Mouse (Mus musculus) heart, postnatal 0 days (tissue): ENCODE results near the gene Aph1b.

Source experiments
- CTCF ChIP-seq: IDR thresholded peaks from 2 replicates; pipeline ENCODE4 v1.5.1; 2016; ENCODE audit warnings: antibody characterized with exemption, control low read depth, low read depth
- EP300 ChIP-seq: IDR thresholded peaks from 2 replicates; pipeline ENCODE4 v1.6.1; 2016; ENCODE audit warnings: antibody characterized with exemption, low read depth

DNA sequence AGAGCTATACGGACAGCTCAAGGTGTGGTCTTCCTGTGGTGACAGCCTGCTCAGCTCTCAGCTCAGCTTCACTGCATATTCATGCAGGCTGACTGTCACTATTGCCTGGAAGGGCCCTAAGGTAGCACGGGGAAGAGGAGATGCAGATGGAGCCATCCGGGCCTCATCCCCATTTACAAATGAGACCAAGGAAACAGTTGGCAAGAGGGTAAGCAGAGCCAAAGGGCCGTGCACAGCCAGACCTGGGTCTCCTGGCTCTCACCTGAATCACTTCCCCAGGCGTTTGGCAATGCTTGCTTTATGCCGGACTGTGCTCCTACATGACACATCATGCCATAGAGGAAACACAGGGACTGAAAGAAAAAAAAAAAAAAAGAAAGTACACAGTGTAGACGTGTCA, 68.0 kb downstream of the Aph1b start:
- TF ChIP-seq CTCF (no peak), EP300 (no peak)
